Mouse (Mus musculus) heart, adult 18-20 months (tissue): ENCODE measurements around the gene Rab5if. TPM values are rescaled to one million over a fixed set of nuclear protein-coding genes. Genes with fewer than 3 reads are reported as not detected.

ENCODE experiments used
- total RNA-seq, 2 experiments: library from RNA; stranded (reverse); gene quantifications; 2 replicates each; pipeline ENCODE4 v1.2.3; 2021

Gene Rab5if
- total RNA-seq, 2 experiments from 2014 or later = 110 to 113 TPM

Other genes starting within 250 kb of the Rab5if start
- gene Dlgap4, start 249.4 kb upstream of the Rab5if start, total RNA-seq = 10 to 100 TPM; 31.7 to 36.7 TPM
- 10 to 100 TPM; 70.9 to 74.6 TPM for gene Myl9, start 87.7 kb upstream of the Rab5if start, total RNA-seq
- under 1 TPM; 0.37 to 0.44 TPM for gene Tgif2, start 23.1 kb upstream of the Rab5if start, total RNA-seq
- gene 4930518I15Rik, start 5.2 kb upstream of the Rab5if start, total RNA-seq = under 1 TPM; 0.49 to 0.60 TPM
- gene Sla2, start 24.1 kb downstream of the Rab5if start, total RNA-seq = under 1 TPM in 1 of 2 experiments, not detected in 1; 0.31 TPM
- gene Ndrg3, start 128.9 kb downstream of the Rab5if start, total RNA-seq = 10 to 100 TPM; 17.7 to 23.7 TPM
- gene Dsn1, start 144.0 kb downstream of the Rab5if start, total RNA-seq = 1 to 10 TPM; 1.7 to 2.3 TPM
- gene Soga1, start 216.1 kb downstream of the Rab5if start, total RNA-seq = 10 to 100 TPM; 10.4 to 11.0 TPM
- gene Tldc2, start 223.9 kb downstream of the Rab5if start, total RNA-seq = not detected